Mouse (Mus musculus): Measurements from ENCODE around the gene Grrp1.

DNA sequence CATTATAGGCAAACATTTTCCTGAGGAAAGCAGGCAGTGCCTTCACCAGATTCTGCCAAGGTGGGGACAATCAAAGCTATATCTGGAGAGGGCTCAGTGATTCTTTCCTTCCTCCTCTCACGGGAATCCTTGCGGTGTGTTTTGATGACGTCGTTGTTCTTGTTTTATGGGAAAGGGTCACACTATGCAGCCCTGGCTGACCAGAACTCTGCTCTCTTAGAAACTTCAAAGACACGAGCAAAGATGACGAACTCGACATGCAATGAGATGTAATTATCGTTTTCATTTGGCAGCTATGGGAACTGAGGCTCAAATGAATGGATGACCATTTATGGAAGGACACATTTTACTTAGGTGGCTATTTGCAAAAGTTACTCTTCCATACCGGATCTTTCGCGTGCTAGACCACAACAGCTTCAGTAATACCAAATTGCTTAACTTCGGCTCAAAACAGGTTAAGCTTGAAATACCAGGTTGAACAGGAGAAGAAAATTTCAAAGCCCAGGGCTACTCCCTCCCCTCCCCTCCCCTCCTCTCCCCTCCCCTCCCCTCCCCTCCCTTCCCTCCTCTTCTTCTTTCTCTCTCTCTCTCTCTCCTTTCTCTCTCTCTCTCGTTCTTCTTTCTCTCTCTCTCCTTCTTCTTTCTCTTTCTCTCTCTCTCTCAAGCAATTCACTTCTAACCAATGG, 19.0 kb upstream of the Grrp1 start:
- TF ChIP-seq POLR2A (IDR thresholded peaks at IDR 0.05; ENCODE audit: control insufficient read depth, low read depth, low read length): no peak
- TF ChIP-seq CTCF (IDR thresholded peaks at IDR 0.05; ENCODE audit: control insufficient read depth, insufficient read depth, insufficient replicate concordance, low read depth, low read length): no peak
